Mouse (Mus musculus) heart, embryonic 13.5 days (tissue): Measurements from ENCODE around the gene Rbm8a. TPM values are rescaled to one million over a fixed set of nuclear protein-coding genes. Genes with fewer than 3 reads are reported as not detected.
"Not testable (repeated sequence)": the region's sequence is repeated elsewhere in the genome, so short reads cannot be mapped to it uniquely, and the experiment has no call there.

Source experiments
- ATAC-seq: fragments of 200-750 bp; cut with Nextera tagmentation; 2 replicates; pipeline ENCODE4 v1.8.0; 2017; ENCODE audit warnings: moderate TSS enrichment; ENCODE audit not compliant: insufficient number of reproducible peaks, low FRiP score, low TSS enrichment; ENCODE audit errors: extremely low read depth
- H3K27ac ChIP-seq: fragments of 300-500 bp; sonication (generic); replicated peaks from 2 replicates; pipeline ENCODE4 v1.5.1; 2015; ENCODE audit warnings: moderate library complexity, mild to moderate bottlenecking, inconsistent platforms
- H3K27me3 ChIP-seq: fragments of 300-500 bp; sonication (generic); replicated peaks from 2 replicates; pipeline ENCODE4 v1.6.1; 2015; ENCODE audit warnings: mild to moderate bottlenecking, inconsistent platforms
- H3K36me3 ChIP-seq: fragments of 300-500 bp; sonication (generic); 2 replicates; pipeline ENCODE4 v1.6.1; 2015; ENCODE audit warnings: mild to moderate bottlenecking, inconsistent platforms
- H3K4me1 ChIP-seq: fragments of 300-500 bp; sonication (generic); 2 replicates; pipeline ENCODE4 v1.6.1; 2015; ENCODE audit warnings: inconsistent platforms
- H3K4me2 ChIP-seq: fragments of 300-500 bp; sonication (generic); 2 replicates; pipeline ENCODE4 v1.6.1; 2015; ENCODE audit warnings: inconsistent platforms, mild to moderate bottlenecking, moderate library complexity
- H3K4me3 ChIP-seq: fragments of 300-500 bp; sonication (generic); 2 replicates; pipeline ENCODE4 v1.5.1; 2015; ENCODE audit warnings: moderate library complexity, mild to moderate bottlenecking, inconsistent platforms
- H3K9ac ChIP-seq: fragments of 300-500 bp; sonication (generic); 2 replicates; pipeline ENCODE4 v1.6.1; 2015; ENCODE audit warnings: inconsistent platforms, mild to moderate bottlenecking, moderate library complexity
- H3K9me3 ChIP-seq: fragments of 300-500 bp; sonication (generic); 2 replicates; pipeline ENCODE4 v1.6.1; 2016; ENCODE audit warnings: inconsistent platforms
- WGBS: fragments of 180-500 bp; shearing (Covaris S2); methylation state at CpG from one replicate; pipeline ENCODE4 v1.1.7; 2015; ENCODE audit warnings: mixed read lengths; 5-methylcytosine and 5-hydroxymethylcytosine counted together
- polyA plus RNA-seq: library from polyadenylated mRNA; unstranded; fragments of >200 nt; fragmentation: Nextera tagmentation; extraction: Ambion mirVana; gene quantifications from 2 replicates; pipeline ENCODE4 v1.2.1, GENCODE M21; 2015

Gene Rbm8a
- polyA plus RNA-seq, 1 experiment from 2014 or later: 80.7 TPM

- WGBS: 86% methylated on average over 4 of the region's 4 CpGs
- ATAC-seq: not testable (repeated sequence)
These were observed 23.7 kb upstream of the Rbm8a start for GRCm38 (mm10) chr3:96606007-96606406.

GRCm38 (mm10) chr3:96606618-96607017, 23.1 kb upstream of the Rbm8a start:
- H3K36me3 ChIP-seq: peaks cover 43% of the 10 kb centered on the region
- no peak overlapping the region for H3K27ac ChIP-seq
- H3K4me3 ChIP-seq: no peak overlapping the region
- H3K9ac ChIP-seq: no peak overlapping the region
- H3K9me3 ChIP-seq: no peaks in the 10 kb centered on the region
- no peaks in the 10 kb centered on the region for H3K27me3 ChIP-seq
- peaks cover 56% of the 10 kb centered on the region for H3K4me1 ChIP-seq
- 80% methylated on average over 4 of the region's 4 CpGs for WGBS
- H3K4me2 ChIP-seq: no peak overlapping the region
- ATAC-seq: no peak

More at GRCm38 (mm10) chr3:96606007-96606406, 23.7 kb upstream of the Rbm8a start:
- H3K4me3 ChIP-seq, H3K27me3 ChIP-seq, H3K4me2 ChIP-seq, H3K9ac ChIP-seq, H3K27ac ChIP-seq, H3K9me3 ChIP-seq: not testable (repeated sequence)
- H3K36me3 ChIP-seq: peaks cover 43% of the 10 kb centered on the region
- H3K4me1 ChIP-seq: peaks cover 56% of the 10 kb centered on the region

GRCm38 (mm10) chr3:96617941-96618340, 11.8 kb upstream of the Rbm8a start:
- Histone ChIP-seq H3K9ac (no peak overlapping the region), H3K36me3 (peaks cover 80% of the 10 kb centered on the region)
- no peak for ATAC-seq

GRCm38 (mm10) chr3:96623201-96623600, 6.5 kb upstream of the Rbm8a start:
- Histone ChIP-seq H3K9ac (no peak overlapping the region), H3K4me2 (no peak overlapping the region), H3K9me3 (no peaks in the 10 kb centered on the region), H3K36me3 (peaks cover 86% of the 10 kb centered on the region), H3K27ac (no peak overlapping the region), H3K27me3 (no peaks in the 10 kb centered on the region), H3K4me1 (no peaks in the 10 kb centered on the region), H3K4me3 (no peak overlapping the region)
- 84% methylated on average over 4 of the region's 4 CpGs for WGBS
- ATAC-seq: no peak

More at GRCm38 (mm10) chr3:96617941-96618340, 11.8 kb upstream of the Rbm8a start:
- Histone ChIP-seq H3K4me2 (no peak overlapping the region), H3K4me1 (no peaks in the 10 kb centered on the region), H3K27ac (no peak overlapping the region), H3K4me3 (no peak overlapping the region), H3K9me3 (no peaks in the 10 kb centered on the region), H3K27me3 (no peaks in the 10 kb centered on the region)
- WGBS: 88% methylated on average over 3 of the region's 3 CpGs

- no peak for ATAC-seq
- peaks cover 40% of the 10 kb centered on the region for H3K4me1 ChIP-seq
These were observed 2.3 kb downstream of the Rbm8a start for GRCm38 (mm10) chr3:96632058-96632457.

GRCm38 (mm10) chr3:96634015-96634414, 4.3 kb downstream of the Rbm8a start:
- Histone ChIP-seq H3K9me3 (no peaks in the 10 kb centered on the region), H3K4me1 (peaks cover 37% of the 10 kb centered on the region), H3K4me2 (no peak overlapping the region), H3K36me3 (peaks cover 53% of the 10 kb centered on the region), H3K27ac (no peak overlapping the region), H3K27me3 (no peaks in the 10 kb centered on the region), H3K9ac (no peak overlapping the region), H3K4me3 (no peak overlapping the region)
- ATAC-seq: no peak
- 36% methylated on average over 1 of the region's 1 CpGs for WGBS

More at GRCm38 (mm10) chr3:96632058-96632457, 2.3 kb downstream of the Rbm8a start:
- Histone ChIP-seq H3K27me3 (no peaks in the 10 kb centered on the region), H3K4me3 (no peak overlapping the region), H3K36me3 (peaks cover 44% of the 10 kb centered on the region), H3K27ac (no peak overlapping the region), H3K9me3 (no peaks in the 10 kb centered on the region), H3K9ac (no peak overlapping the region), H3K4me2 (no peak overlapping the region)

GRCm38 (mm10) chr3:96634928-96635879, 5.5 kb downstream of the Rbm8a start, which contains the start of the genes Pex11b and Gm42957:
Gene Pex11b, plus strand, starts transcription at chr3:96635376.
Gene Gm42957, plus strand, starts transcription at chr3:96635474.
- Histone ChIP-seq H3K4me3 (peak within 1 kb of the TSS; percentile 81), H3K27me3 (no peaks in the 10 kb centered on the region), H3K27ac (peak within 1 kb of the TSS; percentile 78), H3K9ac (peak within 1 kb of the TSS; percentile 97), H3K9me3 (no peaks in the 10 kb centered on the region), H3K4me1 (peaks cover 34% of the 10 kb centered on the region), H3K36me3 (peaks cover 65% of the 10 kb centered on the region), H3K4me2 (peak within 1 kb of the TSS; percentile 90)
- 3% methylated on average over 59 of the region's 60 CpGs for WGBS
- peak; percentile 84 for ATAC-seq

GRCm38 (mm10) chr3:96635906-96636305, 6.2 kb downstream of the Rbm8a start:
- Histone ChIP-seq H3K4me1 (peaks cover 29% of the 10 kb centered on the region), H3K27me3 (no peaks in the 10 kb centered on the region), H3K27ac (peak overlapping the region; percentile 78), H3K4me2 (peak overlapping the region; percentile 90), H3K36me3 (peaks cover 68% of the 10 kb centered on the region), H3K4me3 (peak overlapping the region; percentile 81), H3K9me3 (no peaks in the 10 kb centered on the region), H3K9ac (peak overlapping the region; percentile 97)
- no peak for ATAC-seq
- 7% methylated on average over 15 of the region's 15 CpGs for WGBS

- H3K27ac ChIP-seq: no peak overlapping the region
- H3K4me3 ChIP-seq: peak overlapping the region; percentile 81
- no peaks in the 10 kb centered on the region for H3K9me3 ChIP-seq
- peak overlapping the region; percentile 90 for H3K4me2 ChIP-seq
- peak overlapping the region; percentile 97 for H3K9ac ChIP-seq
- peaks cover 24% of the 10 kb centered on the region for H3K4me1 ChIP-seq
- no peak for ATAC-seq
- peaks cover 68% of the 10 kb centered on the region for H3K36me3 ChIP-seq
- WGBS: 60% methylated on average over 11 of the region's 11 CpGs
- H3K27me3 ChIP-seq: no peaks in the 10 kb centered on the region
These were observed 6.7 kb downstream of the Rbm8a start for GRCm38 (mm10) chr3:96636448-96636847.

- H3K36me3 ChIP-seq: peaks cover 62% of the 10 kb centered on the region
- H3K9me3 ChIP-seq: no peaks in the 10 kb centered on the region
- WGBS: 72% methylated on average over 1 of the region's 1 CpGs
- no peak overlapping the region for H3K27ac ChIP-seq
- H3K27me3 ChIP-seq: no peaks in the 10 kb centered on the region
- H3K4me3 ChIP-seq: no peak overlapping the region
- no peak for ATAC-seq
- no peak overlapping the region for H3K4me2 ChIP-seq
- no peak overlapping the region for H3K9ac ChIP-seq
- peaks cover 22% of the 10 kb centered on the region for H3K4me1 ChIP-seq
These were observed 9.5 kb downstream of the Rbm8a start for GRCm38 (mm10) chr3:96639219-96639618.

GRCm38 (mm10) chr3:96645018-96645649, 15.4 kb downstream of the Rbm8a start, which contains the start of gene Itga10:
Gene Itga10, plus strand, starts transcription at chr3:96645584.
- Histone ChIP-seq H3K27me3 (no peaks in the 10 kb centered on the region), H3K27ac (no peak within 1 kb of the TSS), H3K4me2 (peak within 1 kb of the TSS; percentile 48), H3K4me1 (peaks cover 13% of the 10 kb centered on the region), H3K9ac (no peak within 1 kb of the TSS), H3K36me3 (peaks cover 40% of the 10 kb centered on the region), H3K4me3 (peak within 1 kb of the TSS; percentile 10; the same call in 1 of the 2 replicates), H3K9me3 (no peaks in the 10 kb centered on the region)
- WGBS: 47% methylated on average over 7 of the region's 7 CpGs
- no peak; the same call in 1 of the 2 replicates for ATAC-seq
